Mouse (Mus musculus): ENCODE measurements at regions not wholly inside any gene's neighbourhood (a gene's known extent, or its start where the extent isn't known, plus 50 kb on each side); places are given as distances from the start of the nearest gene placed in this dataset.
"Not testable (repeated sequence)": the region's sequence is repeated elsewhere in the genome, so short reads cannot be mapped to it uniquely, and the experiment has no call there.

DNA sequence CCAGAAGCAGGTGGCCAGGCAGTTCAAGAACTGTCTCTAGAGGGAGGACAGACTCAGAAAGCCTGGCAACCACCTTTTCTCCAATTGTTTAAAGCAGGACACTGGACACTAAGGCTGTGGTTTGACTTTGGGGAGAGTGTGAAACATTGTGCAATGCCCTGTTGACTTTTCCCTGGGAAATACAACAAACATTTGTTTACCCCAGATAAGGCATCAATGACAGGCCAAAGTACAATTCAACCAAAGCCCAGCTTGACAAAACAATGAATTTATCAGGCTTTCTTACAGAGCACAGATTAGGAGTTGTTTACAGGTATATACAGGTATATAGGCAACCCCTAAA is 135.3 kb upstream of the Plxna2 start:
- H3K36me3 ChIP-seq (replicated peaks): no peaks in the 10 kb centered on the region
- H3K27me3 ChIP-seq (ENCODE audit: insufficient read depth, low read length): no peaks in the 10 kb centered on the region
- H3K4me3 ChIP-seq (ENCODE audit: low read depth, low read length): no peak overlapping the region
- no peaks in the 10 kb centered on the region for H3K9me3 ChIP-seq (replicated peaks)
- TF ChIP-seq GATA2 (IDR thresholded peaks at IDR 0.05; ENCODE audit: borderline replicate concordance, low read depth, low read length) (no peak), POLR2AphosphoS5 (IDR thresholded peaks at IDR 0.05; ENCODE audit: insufficient replicate concordance, low read depth, low read length) (no peak), TAL1 (conservative IDR thresholded peaks at IDR 0.05; ENCODE audit: low read depth, low read length) (no peak), CTCF (IDR thresholded peaks at IDR 0.05; ENCODE audit: low read depth, low read length) (no peak), GATA1 (IDR thresholded peaks at IDR 0.05; ENCODE audit: borderline replicate concordance, low read length) (no peak)
- H3K4me1 ChIP-seq (ENCODE audit: insufficient read depth, low read depth, low read length): no peaks in the 10 kb centered on the region
- no peak for ATAC-seq (ENCODE audit: extremely low read depth, insufficient number of reproducible peaks, low FRiP score, poor library complexity, severe bottlenecking)
- no peak for DNase-seq (ENCODE audit: low spot score)

DNA sequence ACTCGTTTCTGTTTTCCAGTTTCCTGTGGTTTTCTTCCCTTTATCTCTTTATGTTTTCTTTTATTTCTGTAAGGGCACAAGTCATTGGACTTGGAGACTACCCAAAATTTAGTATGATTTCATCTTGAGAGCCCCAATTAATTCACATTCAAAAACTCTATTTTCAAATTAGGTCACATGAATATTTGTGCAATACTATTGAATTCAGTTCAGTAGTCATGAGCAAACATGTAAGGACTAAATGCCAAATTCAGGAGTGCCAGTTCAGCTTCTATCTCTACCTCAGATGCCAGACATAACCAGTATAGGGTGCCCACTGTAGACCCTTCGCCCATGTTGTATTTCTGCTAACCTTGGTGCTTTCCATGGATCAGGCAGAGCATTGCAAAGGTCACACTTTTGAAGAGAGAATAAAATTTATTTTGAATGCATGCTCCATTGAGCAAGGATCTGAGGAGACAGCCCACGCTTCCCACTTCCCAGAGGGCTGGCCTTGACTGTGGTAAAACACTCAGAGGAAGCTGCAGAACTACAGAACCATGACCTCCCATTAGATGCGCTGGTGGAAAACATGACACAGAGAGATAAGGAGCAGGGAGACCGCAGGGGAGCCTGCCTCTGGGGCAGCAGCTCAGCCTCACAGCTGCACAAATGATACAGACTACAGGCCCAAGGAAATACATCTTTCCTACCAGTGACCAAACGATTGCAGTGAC is 135.9 kb upstream of the Plxna2 start:
- ATAC-seq (ENCODE audit: extremely low read depth, insufficient number of reproducible peaks, low FRiP score, poor library complexity, severe bottlenecking): no peak
- Histone ChIP-seq H3K4me3 (ENCODE audit: low read depth, low read length) (no peak overlapping the region), H3K9me3 (replicated peaks) (no peaks in the 10 kb centered on the region), H3K36me3 (replicated peaks) (no peaks in the 10 kb centered on the region), H3K4me1 (ENCODE audit: insufficient read depth, low read depth, low read length) (no peaks in the 10 kb centered on the region), H3K27me3 (ENCODE audit: insufficient read depth, low read length) (no peaks in the 10 kb centered on the region)
- no peak for TF ChIP-seq CTCF (IDR thresholded peaks at IDR 0.05; ENCODE audit: low read depth, low read length)
- TF ChIP-seq POLR2AphosphoS5 (IDR thresholded peaks at IDR 0.05; ENCODE audit: insufficient replicate concordance, low read depth, low read length): no peak
- TF ChIP-seq GATA1 (IDR thresholded peaks at IDR 0.05; ENCODE audit: borderline replicate concordance, low read length): no peak
- TF ChIP-seq GATA2 (IDR thresholded peaks at IDR 0.05; ENCODE audit: borderline replicate concordance, low read depth, low read length): no peak
- TF ChIP-seq TAL1 (conservative IDR thresholded peaks at IDR 0.05; ENCODE audit: low read depth, low read length): no peak
- no peak for DNase-seq (ENCODE audit: low spot score)

DNA sequence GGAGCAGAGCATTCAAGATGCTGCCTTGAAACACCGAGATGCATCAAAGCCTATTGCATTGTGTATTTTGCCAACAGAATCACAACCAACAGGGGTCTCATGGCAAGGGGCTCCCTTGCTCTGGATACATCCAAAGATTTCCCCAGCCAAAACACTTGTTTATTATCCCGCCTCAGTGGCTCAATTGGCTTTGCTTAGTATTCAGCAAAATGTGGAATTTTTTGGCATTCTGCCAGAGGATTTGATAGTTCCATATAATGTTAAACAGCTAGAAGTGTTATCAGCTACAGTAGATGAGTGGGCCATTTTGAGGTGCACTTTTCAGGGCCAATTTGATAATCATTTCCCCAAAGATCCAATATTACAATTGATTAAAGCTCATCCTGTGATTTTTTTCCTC is 146.7 kb upstream of the Plxna2 start:
- not testable (repeated sequence) for H3K9me3 ChIP-seq (replicated peaks); H3K27me3 ChIP-seq (ENCODE audit: insufficient read depth, low read length); H3K36me3 ChIP-seq (replicated peaks); DNase-seq (ENCODE audit: low spot score); H3K4me1 ChIP-seq (ENCODE audit: insufficient read depth, low read depth, low read length); H3K4me3 ChIP-seq (ENCODE audit: low read depth, low read length); ATAC-seq (ENCODE audit: extremely low read depth, insufficient number of reproducible peaks, low FRiP score, poor library complexity, severe bottlenecking)

DNA sequence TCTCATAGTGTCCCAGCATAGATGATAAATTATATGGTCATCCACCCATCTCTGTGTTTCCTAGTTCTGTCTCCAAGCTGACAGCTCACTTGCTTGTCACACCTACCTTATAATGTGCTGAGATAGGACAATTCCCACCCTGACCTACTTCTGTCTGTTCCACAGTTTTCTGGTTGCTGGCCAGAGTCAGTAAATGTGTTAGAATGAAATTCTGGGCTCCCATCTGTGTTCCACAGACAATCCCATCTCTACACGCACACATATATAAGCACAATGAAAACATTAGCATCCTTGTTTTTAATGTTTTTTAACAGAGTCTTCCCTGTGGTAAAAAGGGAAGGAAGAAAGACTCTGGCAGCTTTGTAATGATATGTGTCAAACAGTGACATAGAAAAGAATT is 165.5 kb upstream of the Plxna2 start:
- ATAC-seq (ENCODE audit: extremely low read depth, insufficient number of reproducible peaks, low FRiP score, poor library complexity, severe bottlenecking) (no peak), DNase-seq (ENCODE audit: low spot score) (no peak)
- H3K27me3 ChIP-seq (ENCODE audit: insufficient read depth, low read length): no peaks in the 10 kb centered on the region
- TF ChIP-seq TAL1 (conservative IDR thresholded peaks at IDR 0.05; ENCODE audit: low read depth, low read length) (no peak), CTCF (IDR thresholded peaks at IDR 0.05; ENCODE audit: low read depth, low read length) (no peak), GATA2 (IDR thresholded peaks at IDR 0.05; ENCODE audit: borderline replicate concordance, low read depth, low read length) (no peak), POLR2AphosphoS5 (IDR thresholded peaks at IDR 0.05; ENCODE audit: insufficient replicate concordance, low read depth, low read length) (no peak), GATA1 (IDR thresholded peaks at IDR 0.05; ENCODE audit: borderline replicate concordance, low read length) (no peak)
- H3K4me3 ChIP-seq (ENCODE audit: low read depth, low read length): no peak overlapping the region
- H3K4me1 ChIP-seq (ENCODE audit: insufficient read depth, low read depth, low read length): no peaks in the 10 kb centered on the region
- H3K36me3 ChIP-seq (replicated peaks): no peaks in the 10 kb centered on the region
- H3K9me3 ChIP-seq (replicated peaks): no peaks in the 10 kb centered on the region

DNA sequence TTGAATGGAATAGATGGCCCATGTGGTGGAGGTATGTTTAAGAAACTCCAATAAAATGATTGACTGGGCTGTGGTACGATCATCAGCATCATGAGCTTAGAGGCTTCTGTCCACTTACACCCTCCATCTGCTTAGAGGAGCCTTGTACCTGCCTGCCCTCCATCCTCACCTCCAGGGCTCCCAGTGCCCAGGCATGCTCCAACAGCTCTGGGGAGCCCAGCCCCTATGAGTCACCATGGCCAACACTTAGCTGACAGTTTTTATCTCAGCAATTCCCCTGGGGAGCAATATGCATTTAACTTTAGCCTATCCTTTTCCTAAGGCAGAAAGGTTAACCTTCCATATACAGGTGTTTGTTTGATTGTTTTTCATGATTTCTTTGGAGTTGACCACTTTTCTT is 174.3 kb upstream of the Plxna2 start:
- Histone ChIP-seq H3K27me3 (ENCODE audit: insufficient read depth, low read length) (no peaks in the 10 kb centered on the region), H3K9me3 (replicated peaks) (no peaks in the 10 kb centered on the region), H3K4me1 (ENCODE audit: insufficient read depth, low read depth, low read length) (no peaks in the 10 kb centered on the region), H3K4me3 (ENCODE audit: low read depth, low read length) (no peak overlapping the region), H3K36me3 (replicated peaks) (no peaks in the 10 kb centered on the region)
- no peak; the same call in 1 of the 2 replicates for ATAC-seq (ENCODE audit: extremely low read depth, insufficient number of reproducible peaks, low FRiP score, poor library complexity, severe bottlenecking)
- TF ChIP-seq CTCF (IDR thresholded peaks at IDR 0.05; ENCODE audit: low read depth, low read length) (no peak), GATA1 (IDR thresholded peaks at IDR 0.05; ENCODE audit: borderline replicate concordance, low read length) (no peak), POLR2AphosphoS5 (IDR thresholded peaks at IDR 0.05; ENCODE audit: insufficient replicate concordance, low read depth, low read length) (no peak)
- DNase-seq (ENCODE audit: low spot score): no peak

DNA sequence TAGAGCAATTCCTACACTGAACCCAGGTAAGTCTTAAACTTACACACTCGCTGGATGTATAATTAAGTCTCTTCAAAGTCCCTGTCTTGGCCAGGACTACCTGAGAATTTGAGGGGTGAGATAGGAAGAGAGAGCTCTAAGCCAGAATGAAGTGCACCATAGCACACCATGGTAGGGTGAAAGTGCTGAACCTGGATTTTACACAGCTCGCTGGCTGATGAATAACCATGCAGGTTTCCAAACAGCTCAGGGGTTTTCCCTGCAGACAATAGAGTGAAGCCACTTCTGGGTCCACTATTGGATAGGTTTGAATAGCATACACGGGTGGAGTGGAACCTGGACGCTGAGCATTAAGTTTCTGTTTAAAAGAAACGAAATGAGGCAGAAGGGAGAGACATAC is 180.7 kb upstream of the Plxna2 start:
- no peak for DNase-seq (ENCODE audit: low spot score)
- Histone ChIP-seq H3K36me3 (replicated peaks) (no peaks in the 10 kb centered on the region), H3K9me3 (replicated peaks) (no peaks in the 10 kb centered on the region), H3K4me1 (ENCODE audit: insufficient read depth, low read depth, low read length) (no peaks in the 10 kb centered on the region), H3K27me3 (ENCODE audit: insufficient read depth, low read length) (no peaks in the 10 kb centered on the region), H3K4me3 (ENCODE audit: low read depth, low read length) (no peak overlapping the region)
- no peak for ATAC-seq (ENCODE audit: extremely low read depth, insufficient number of reproducible peaks, low FRiP score, poor library complexity, severe bottlenecking)
- TF ChIP-seq CTCF (IDR thresholded peaks at IDR 0.05; ENCODE audit: low read depth, low read length) (no peak), GATA2 (IDR thresholded peaks at IDR 0.05; ENCODE audit: borderline replicate concordance, low read depth, low read length) (no peak), GATA1 (IDR thresholded peaks at IDR 0.05; ENCODE audit: borderline replicate concordance, low read length) (no peak), TAL1 (conservative IDR thresholded peaks at IDR 0.05; ENCODE audit: low read depth, low read length) (no peak), POLR2AphosphoS5 (IDR thresholded peaks at IDR 0.05; ENCODE audit: insufficient replicate concordance, low read depth, low read length) (no peak)

DNA sequence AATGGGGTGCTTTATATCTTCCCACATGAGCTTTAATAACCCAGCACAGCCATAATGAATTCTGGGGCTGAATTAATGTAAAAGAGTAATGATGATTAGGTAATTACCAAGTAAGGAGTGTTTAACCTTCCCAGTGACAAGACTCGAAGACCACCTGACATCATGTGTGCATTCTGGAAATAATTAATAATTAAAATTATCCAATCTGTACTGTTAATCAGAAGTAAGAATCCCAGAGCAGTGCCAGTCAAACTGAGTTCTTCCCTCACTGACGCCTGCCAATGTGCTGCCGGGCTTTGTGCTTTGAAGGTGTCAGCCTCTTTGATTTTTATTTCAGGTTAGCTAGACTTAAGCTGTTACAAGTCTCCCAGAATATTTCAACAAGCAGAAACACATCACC is 183.0 kb upstream of the Plxna2 start:
- Histone ChIP-seq H3K36me3 (replicated peaks) (no peaks in the 10 kb centered on the region), H3K4me1 (ENCODE audit: insufficient read depth, low read depth, low read length) (no peaks in the 10 kb centered on the region), H3K9me3 (replicated peaks) (no peaks in the 10 kb centered on the region), H3K27me3 (ENCODE audit: insufficient read depth, low read length) (no peaks in the 10 kb centered on the region), H3K4me3 (ENCODE audit: low read depth, low read length) (no peak overlapping the region)
- TF ChIP-seq GATA2 (IDR thresholded peaks at IDR 0.05; ENCODE audit: borderline replicate concordance, low read depth, low read length): no peak
- no peak for TF ChIP-seq GATA1 (IDR thresholded peaks at IDR 0.05; ENCODE audit: borderline replicate concordance, low read length)
- TF ChIP-seq CTCF (IDR thresholded peaks at IDR 0.05; ENCODE audit: low read depth, low read length): no peak
- no peak for TF ChIP-seq TAL1 (conservative IDR thresholded peaks at IDR 0.05; ENCODE audit: low read depth, low read length)
- TF ChIP-seq POLR2AphosphoS5 (IDR thresholded peaks at IDR 0.05; ENCODE audit: insufficient replicate concordance, low read depth, low read length): no peak
- DNase-seq (ENCODE audit: low spot score) (no peak), ATAC-seq (ENCODE audit: extremely low read depth, insufficient number of reproducible peaks, low FRiP score, poor library complexity, severe bottlenecking) (no peak)
